Mouse (Mus musculus) layer of hippocampus, adult 8-10 months (tissue): ENCODE data around the gene Calhm3. TPM values are rescaled to one million over a fixed set of nuclear protein-coding genes. Genes with fewer than 3 reads are reported as not detected.
A peak's percentile ranks its signal among the peaks of the same experiment; 100 is the strongest.
"Not testable (repeated sequence)": the region's sequence is repeated elsewhere in the genome, so short reads cannot be mapped to it uniquely, and the experiment has no call there.

Experiments used
- DNase-seq, 2 experiments: peaks; one replicate each; pipeline ENCODE4 v3.0.0; 2022; ENCODE audit warnings: low spot score in 2 of 2
- total RNA-seq, 4 experiments: library from RNA; stranded (reverse); gene quantifications; 2 replicates each; pipeline ENCODE4 v1.2.4; 2022

The Calhm3 gene
- total RNA-seq, 4 experiments from 2014 or later: not detected

DNA sequence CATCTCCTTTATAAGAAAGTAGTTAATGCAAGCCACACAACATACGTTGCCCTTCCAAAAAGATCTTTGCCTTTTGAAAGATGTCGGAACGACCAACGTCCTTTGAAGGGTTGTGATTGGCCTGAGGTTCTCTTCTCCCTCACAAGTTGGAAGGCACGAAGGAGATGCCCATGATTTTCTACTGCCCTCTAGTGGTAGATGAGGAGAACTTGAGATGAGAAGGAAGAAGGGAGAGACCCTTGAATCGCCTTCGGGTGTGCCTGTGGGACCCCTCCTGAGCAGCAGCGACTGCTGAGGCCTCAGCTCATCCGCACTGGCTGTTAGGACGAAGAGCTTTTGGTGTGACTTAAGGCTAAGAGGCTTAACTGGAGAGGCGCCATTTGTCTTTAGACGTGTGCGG lies 10.7 kb upstream of the Calhm3 start:
- no peak for DNase-seq

- no peak for DNase-seq
Observed at GRCm38 (mm10) chr19:47167617-47168214, 10.2 kb upstream of the Calhm3 start.

GRCm38 (mm10) chr19:47166758-47167157 lies 9.2 kb upstream of the Calhm3 start:
- DNase-seq: no peak

- DNase-seq: no peak
Observed at GRCm38 (mm10) chr19:47163176-47163744, 5.7 kb upstream of the Calhm3 start.

- DNase-seq: no peak
Observed at GRCm38 (mm10) chr19:47161669-47162068, 4.1 kb upstream of the Calhm3 start.

- no peak for DNase-seq
Observed at GRCm38 (mm10) chr19:47153767-47154166, 3.8 kb downstream of the Calhm3 start.

DNA sequence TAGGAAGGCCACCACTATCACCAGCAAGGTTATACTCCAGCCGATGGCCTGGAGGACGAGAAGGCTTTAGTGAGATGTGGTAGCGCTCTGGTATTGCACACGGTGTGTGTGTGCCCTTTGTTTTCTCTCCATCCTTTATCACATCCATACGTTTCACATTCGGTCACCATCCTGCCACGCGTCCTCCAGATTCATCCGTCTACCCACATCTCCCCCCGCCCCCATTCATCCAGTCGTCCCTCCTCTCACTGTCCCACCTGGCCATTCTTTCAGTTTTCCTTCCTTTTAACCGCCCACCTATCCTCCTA lies 5.5 kb downstream of the Calhm3 start:
- no peak for DNase-seq

GRCm38 (mm10) chr19:47151332-47152061 lies 6.1 kb downstream of the Calhm3 start:
- DNase-seq: no peak

DNA sequence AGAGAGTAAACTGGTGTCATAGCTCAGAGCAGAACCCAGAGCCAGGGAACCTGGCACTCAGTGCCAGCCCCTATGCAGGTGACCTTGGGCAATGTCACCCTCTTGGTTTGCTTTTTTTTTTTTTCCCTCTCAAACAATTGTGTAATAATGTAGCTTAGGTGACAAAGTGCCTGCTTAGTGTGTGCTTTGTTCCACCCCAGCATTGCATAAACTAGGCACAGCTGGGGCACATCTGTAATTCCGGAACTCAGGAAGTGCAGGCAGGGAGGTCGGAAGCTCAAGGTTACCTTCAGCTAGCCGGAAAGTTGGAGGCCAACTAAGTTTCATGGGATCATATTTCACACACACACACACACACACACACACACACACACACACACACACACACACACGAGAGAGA lies 7.7 kb downstream of the Calhm3 start:
- no peak for DNase-seq

- DNase-seq: no peak
Observed at GRCm38 (mm10) chr19:47148267-47148847, 9.2 kb downstream of the Calhm3 start.

DNA sequence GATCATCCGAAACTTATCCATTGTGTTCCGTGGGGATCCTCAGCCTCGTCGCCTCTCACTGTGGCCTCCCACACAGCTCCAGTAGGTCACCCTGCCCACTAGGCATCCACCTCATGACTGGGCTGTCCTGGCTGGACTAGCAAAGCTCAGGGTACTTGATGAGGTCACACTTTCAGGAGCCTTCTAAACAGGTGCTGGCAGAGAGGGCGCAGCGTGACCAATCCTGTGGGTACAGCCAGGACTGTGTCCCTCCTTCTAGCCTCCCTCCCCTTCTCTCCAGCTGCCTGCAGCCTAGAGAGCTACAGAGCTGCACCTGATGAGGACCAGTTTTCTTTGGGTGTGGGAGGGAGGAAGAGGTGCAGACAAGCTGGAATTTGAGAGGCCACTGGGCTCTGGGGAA lies 13.4 kb downstream of the Calhm3 start, which contains the start of gene Calhm1:
TSS of gene Calhm1 (minus strand) at position 101 of the 400 bp plus-strand sequence.
- DNase-seq: no peak

- no peak for DNase-seq
Observed at GRCm38 (mm10) chr19:47142438-47142837, 15.1 kb downstream of the Calhm3 start.

DNA sequence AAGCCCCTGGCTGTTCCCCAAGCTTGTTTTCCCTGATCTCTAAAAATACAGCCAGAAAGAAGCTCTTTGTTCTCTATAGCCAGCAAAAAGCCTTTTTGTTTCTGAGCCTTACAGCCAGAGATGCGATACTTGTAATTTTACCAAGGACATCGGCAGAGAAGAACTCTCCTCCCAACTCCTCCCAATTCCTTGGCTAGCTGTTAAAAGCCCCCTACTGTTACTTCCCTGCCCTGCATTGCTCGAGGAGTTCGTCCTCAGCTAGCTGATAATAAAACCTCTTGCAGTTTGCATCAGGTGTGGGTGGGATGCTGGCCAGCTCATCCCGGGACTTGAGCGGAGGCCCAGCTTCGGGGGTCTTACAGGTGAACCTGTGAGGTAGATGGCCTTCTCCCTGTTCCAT lies 18.0 kb downstream of the Calhm3 start:
- not testable (repeated sequence) for DNase-seq

DNA sequence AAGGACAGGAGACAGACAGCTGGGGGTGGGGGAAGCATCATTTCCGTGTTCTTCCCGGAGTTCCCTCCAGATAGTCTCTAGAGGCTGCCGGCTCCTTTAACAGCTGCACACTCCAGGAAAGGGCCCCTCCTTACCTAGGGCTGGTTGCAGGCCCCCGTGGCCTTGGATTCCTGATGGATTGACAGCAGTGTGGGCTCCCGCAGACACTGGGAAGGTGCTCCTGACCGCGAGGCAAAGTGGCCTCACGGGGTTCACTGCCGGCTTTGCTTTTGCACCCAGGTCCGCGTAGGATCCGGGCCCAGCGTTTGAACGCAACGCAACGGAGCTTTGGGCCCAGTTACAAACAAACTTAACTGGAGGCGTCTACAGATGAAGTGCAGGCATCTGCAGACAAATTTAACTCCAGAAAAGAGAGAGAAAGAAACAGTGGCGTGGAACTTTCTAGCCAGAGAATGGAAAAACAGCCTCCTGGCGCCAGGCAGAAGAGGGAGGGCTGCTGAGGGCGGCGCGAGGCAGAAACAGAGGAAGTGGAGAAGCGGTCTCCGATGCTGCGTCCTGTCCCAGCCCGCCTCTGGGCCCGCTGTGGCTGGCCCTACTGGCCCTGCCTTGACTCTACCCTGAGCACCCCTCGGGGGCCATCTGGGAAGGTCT lies 19.7 kb downstream of the Calhm3 start, which contains the start of gene Calhm2:
TSS of gene Calhm2 (minus strand) at position 524 of the 651 bp plus-strand sequence.
- DNase-seq: peak; percentile 38 to 48

GRCm38 (mm10) chr19:47137051-47137581 lies 20.4 kb downstream of the Calhm3 start:
- peak; percentile 49 to 56 for DNase-seq

GRCm38 (mm10) chr19:47136170-47136569 lies 21.4 kb downstream of the Calhm3 start:
- DNase-seq: no peak

DNA sequence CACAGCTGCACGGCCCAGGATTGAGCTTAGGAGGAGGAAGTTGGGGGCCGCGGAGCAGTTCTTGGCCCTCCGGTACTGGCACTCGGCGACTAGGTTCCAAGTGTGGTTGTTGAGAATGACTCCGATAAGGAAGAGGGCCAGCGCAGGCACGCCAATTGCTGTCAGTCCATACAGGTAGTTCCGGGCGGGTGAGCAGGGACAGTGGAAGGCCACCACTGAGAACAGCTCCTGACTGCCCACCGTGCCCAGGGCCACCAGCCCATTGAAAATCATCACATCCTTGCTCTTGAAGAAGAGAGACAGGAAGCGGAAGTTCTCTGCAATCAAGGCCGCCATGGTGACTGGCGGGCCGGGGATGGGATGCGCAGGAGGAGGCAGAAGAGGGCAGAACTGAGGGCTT lies 22.0 kb downstream of the Calhm3 start:
- no peak for DNase-seq

DNA sequence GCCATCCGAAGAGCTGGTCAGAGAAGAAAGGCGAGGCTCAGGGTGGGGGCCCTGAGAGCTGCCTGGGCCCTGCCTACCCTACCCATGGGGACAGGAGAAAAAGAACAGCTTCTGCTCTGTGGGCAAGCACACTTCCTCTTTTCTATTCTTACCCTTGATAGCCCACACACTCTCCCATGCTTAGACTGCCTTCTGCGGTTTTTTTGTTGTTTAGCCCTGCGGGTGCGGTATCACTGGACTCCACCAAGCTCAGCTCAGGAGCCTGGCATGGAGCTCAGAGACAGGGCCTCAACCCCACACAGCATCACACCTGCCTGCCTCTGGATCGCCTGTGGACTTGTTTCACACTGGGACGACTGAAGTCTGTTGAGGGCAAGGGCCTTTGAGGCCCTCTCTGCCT lies 24.4 kb downstream of the Calhm3 start:
- DNase-seq: no peak

GRCm38 (mm10) chr19:47130551-47131125 lies 26.9 kb downstream of the Calhm3 start:
- no peak for DNase-seq

GRCm38 (mm10) chr19:47128835-47129234 lies 28.7 kb downstream of the Calhm3 start:
- no peak for DNase-seq

GRCm38 (mm10) chr19:47128164-47128563 lies 29.4 kb downstream of the Calhm3 start:
- DNase-seq: no peak
